Mouse (Mus musculus) CH12.LX (cell line): ENCODE data around the gene H2-DMa.

ENCODE experiments used
- CTCF ChIP-seq, 2 experiments: IDR thresholded peaks in 1 of 2; conservative IDR thresholded peaks in 1 of 2; 2 replicates each; pipeline ENCODE4 v1.5.1; 2011 to 2012; ENCODE audit warnings: low read depth in 2 of 2, low read length in 2 of 2, improper control_type of control experiment in 1 of 2, inconsistent platforms in 1 of 2, mild to moderate bottlenecking in 1 of 2, moderate library complexity in 1 of 2
- EP300 ChIP-seq: IDR thresholded peaks from 2 replicates; pipeline ENCODE4 v1.6.1; 2011; ENCODE audit warnings: low read length, improper control_type of control experiment
- ETS1 ChIP-seq: conservative IDR thresholded peaks from 2 replicates; pipeline ENCODE4 v1.6.1; 2012; ENCODE audit warnings: low read depth, mild to moderate bottlenecking, inconsistent platforms, low read length, improper control_type of control experiment, moderate library complexity
- MEF2A ChIP-seq: IDR thresholded peaks from 2 replicates; pipeline ENCODE4 v1.6.1; 2014; ENCODE audit warnings: low read depth, mild to moderate bottlenecking, inconsistent platforms, low read length, improper control_type of control experiment, borderline replicate concordance
- POLR2A ChIP-seq: IDR thresholded peaks from 2 replicates; pipeline ENCODE4 v1.6.1; 2011; ENCODE audit warnings: low read depth, mild to moderate bottlenecking, improper control_type of control experiment, low read length
- POLR2AphosphoS2 ChIP-seq: IDR thresholded peaks from 2 replicates; pipeline ENCODE4 v1.6.1; 2011; ENCODE audit warnings: low read depth, low read length, improper control_type of control experiment
- RAD21 ChIP-seq: IDR thresholded peaks from 2 replicates; pipeline ENCODE4 v1.6.1; 2011; ENCODE audit warnings: low read depth, mild to moderate bottlenecking, low read length, improper control_type of control experiment, moderate library complexity
- RCOR1 ChIP-seq: conservative IDR thresholded peaks from 2 replicates; pipeline ENCODE4 v1.6.1; 2012; ENCODE audit warnings: low read depth, mild to moderate bottlenecking, inconsistent platforms, low read length, improper control_type of control experiment
- TCF12 ChIP-seq: IDR thresholded peaks from 2 replicates; pipeline ENCODE4 v1.6.1; 2014; ENCODE audit warnings: low read depth, mild to moderate bottlenecking, inconsistent platforms, low read length, improper control_type of control experiment
- USF1 ChIP-seq: IDR thresholded peaks from 2 replicates; pipeline ENCODE4 v1.6.1; 2014; ENCODE audit warnings: low read depth, mild to moderate bottlenecking, inconsistent platforms, low read length, improper control_type of control experiment
- ZC3H11A ChIP-seq: IDR thresholded peaks from 2 replicates; pipeline ENCODE4 v1.6.1; 2012; ENCODE audit warnings: low read depth, mild to moderate bottlenecking, inconsistent platforms, low read length, improper control_type of control experiment
- ZKSCAN1 ChIP-seq: IDR thresholded peaks from 2 replicates; pipeline ENCODE4 v1.6.1; 2012; ENCODE audit warnings: low read depth, inconsistent platforms, low read length, improper control_type of control experiment, borderline replicate concordance
- ZMIZ1 ChIP-seq: IDR thresholded peaks from 2 replicates; pipeline ENCODE4 v1.6.1; 2012; ENCODE audit warnings: low read depth, mild to moderate bottlenecking, inconsistent platforms, low read length, improper control_type of control experiment

GRCm38 (mm10) chr17:34179019-34179418, 59.7 kb downstream of the H2-DMa start:
- TF ChIP-seq CTCF (conservative IDR thresholded peaks at IDR 0.05 in 1 of 2, IDR thresholded peaks at IDR 0.05 in 1 of 2; ENCODE audit: low read depth in 2 of 2, low read length in 2 of 2) (no peak), TCF12 (no peak), POLR2A (peak; percentile 52; the same call in 1 of the 2 replicates), ETS1 (0 out of 2 replicates have a peak, but pooled peaks have one; percentile 12), POLR2AphosphoS2 (no peak), ZKSCAN1 (no peak), RCOR1 (no peak), RAD21 (no peak), ZC3H11A (no peak), USF1 (no peak), MEF2A (no peak), EP300 (no peak), ZMIZ1 (no peak)
